Mouse (Mus musculus) neutrophil, adult 5-6 weeks (primary cell): ENCODE results near the gene Cnksr3. TPM values are rescaled to one million over a fixed set of nuclear protein-coding genes. Genes with fewer than 3 reads are reported as not detected.

Experiments used
- ATAC-seq: fragments of 151-379, 151-347 bp; 2 replicates; pipeline ENCODE4 v1.8.0; 2017; ENCODE audit warnings: mild to moderate bottlenecking, moderate TSS enrichment; ENCODE audit not compliant: insufficient number of reproducible peaks, poor library complexity, low FRiP score, severe bottlenecking; ENCODE audit errors: extremely low read depth
- total RNA-seq: library from RNA; stranded (forward); fragments of 200-1000 nt; gene quantifications from 2 replicates; pipeline ENCODE4 v1.2.3, GENCODE M21; 2017

Cnksr3 gene
- total RNA-seq, 1 experiment from 2014 or later, result 4.4 TPM

GRCm38 (mm10) chr10:7158285-7159060 lies 53.6 kb downstream of the Cnksr3 start:
- no peak for ATAC-seq

- ATAC-seq, result no peak
These were observed 57.2 kb downstream of the Cnksr3 start for GRCm38 (mm10) chr10:7154877-7155276.

- ATAC-seq, result peak; percentile 46; the same call in 1 of the 2 replicates
These were observed 59.1 kb downstream of the Cnksr3 start for GRCm38 (mm10) chr10:7152926-7153325.

- ATAC-seq, result no peak
These were observed 62.1 kb downstream of the Cnksr3 start for GRCm38 (mm10) chr10:7149671-7150595.

GRCm38 (mm10) chr10:7145614-7146013 lies 66.4 kb downstream of the Cnksr3 start:
- no peak for ATAC-seq

- no peak for ATAC-seq
These were observed 67.8 kb downstream of the Cnksr3 start for GRCm38 (mm10) chr10:7144081-7144783.

- no peak for ATAC-seq
These were observed 69.8 kb downstream of the Cnksr3 start for GRCm38 (mm10) chr10:7142287-7142686.

- ATAC-seq, result no peak
These were observed 71.8 kb downstream of the Cnksr3 start for GRCm38 (mm10) chr10:7140282-7140681.

- ATAC-seq, result no peak
These were observed 74.0 kb downstream of the Cnksr3 start for GRCm38 (mm10) chr10:7138049-7138448.

- ATAC-seq, result no peak
These were observed 76.3 kb downstream of the Cnksr3 start for GRCm38 (mm10) chr10:7135751-7136150.

- ATAC-seq, result no peak
These were observed 79.0 kb downstream of the Cnksr3 start for GRCm38 (mm10) chr10:7133005-7133404.

GRCm38 (mm10) chr10:7131441-7131840 lies 80.6 kb downstream of the Cnksr3 start:
- ATAC-seq, result no peak

GRCm38 (mm10) chr10:7127828-7128227 lies 84.2 kb downstream of the Cnksr3 start:
- ATAC-seq, result no peak

- ATAC-seq, result no peak
These were observed 85.2 kb downstream of the Cnksr3 start for GRCm38 (mm10) chr10:7126882-7127281.

- ATAC-seq, result no peak
These were observed 85.8 kb downstream of the Cnksr3 start for GRCm38 (mm10) chr10:7126287-7126686.

- ATAC-seq, result no peak
These were observed 87.0 kb downstream of the Cnksr3 start for GRCm38 (mm10) chr10:7124993-7125392.

GRCm38 (mm10) chr10:7122294-7122693 lies 89.7 kb downstream of the Cnksr3 start:
- ATAC-seq, result no peak

GRCm38 (mm10) chr10:7120206-7120605 lies 91.8 kb downstream of the Cnksr3 start:
- ATAC-seq, result no peak
